Mouse (Mus musculus): Measurements from ENCODE around the gene Gm11549.

DNA sequence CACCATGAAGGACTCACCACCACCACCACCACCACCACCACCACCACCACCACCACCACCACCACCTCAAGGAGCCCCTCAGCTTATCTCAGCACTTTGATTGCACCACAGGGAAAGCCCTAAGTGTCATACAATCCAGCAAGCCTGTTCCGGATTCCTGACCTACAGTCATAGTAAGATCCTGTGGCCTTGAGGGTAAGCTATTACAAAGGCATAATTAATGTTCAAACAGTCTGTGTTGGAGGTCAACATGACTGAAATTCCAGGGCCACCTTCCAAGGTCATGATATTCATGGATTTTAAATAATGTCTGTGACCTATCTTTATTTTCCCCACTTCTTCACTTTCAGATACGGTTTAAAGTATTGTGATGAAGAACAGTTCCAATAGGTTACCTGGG lies 41.1 kb downstream of the Gm11549 start:
- TF ChIP-seq POLR2A (IDR thresholded peaks at IDR 0.05; ENCODE audit: insufficient read length, low read depth) (no peak), USF1 (IDR thresholded peaks at IDR 0.05; ENCODE audit: low read depth) (no peak), MYOG (IDR thresholded peaks at IDR 0.05; ENCODE audit: control insufficient read depth in 1 of 3, insufficient read depth in 1 of 3, insufficient read length in 2 of 3, low read depth in 2 of 3) (no peak)

Data from myocyte (in vitro differentiated cells).